Mouse (Mus musculus): Measurements from ENCODE around the gene Sox5. TPM values are rescaled to one million over a fixed set of nuclear protein-coding genes. Genes with fewer than 3 reads are reported as not detected.
A peak's percentile ranks its signal among the peaks of the same experiment; 100 is the strongest.

The Sox5 gene
- polyA plus RNA-seq, 1 experiment from 2014 or later: 61.5 TPM

GRCm38 (mm10) chr6:144814931-144815364, 33.2 kb upstream of the Sox5 start:
- 4% methylated on average over 6 of the region's 6 CpGs for WGBS
- Histone ChIP-seq H3K36me3 (ENCODE audit: control insufficient read depth, insufficient read depth, low read length) (no peaks in the 10 kb centered on the region), H3K9ac (ENCODE audit: low read length) (no peak overlapping the region), H3K27ac (ENCODE audit: low read depth, low read length) (no peak overlapping the region), H3K4me3 (ENCODE audit: low read depth, low read length) (no peak overlapping the region), H3K27me3 (ENCODE audit: control insufficient read depth, insufficient read depth, low read length) (no peaks in the 10 kb centered on the region), H3K9me3 (ENCODE audit: control insufficient read depth, low read length) (no peaks in the 10 kb centered on the region), H3K4me2 (ENCODE audit: low read depth, low read length, severe bottlenecking) (no peak overlapping the region), H3K4me1 (replicated peaks; ENCODE audit: control insufficient read depth, insufficient read depth, low read length) (no peaks in the 10 kb centered on the region)
- DNase-seq (ENCODE audit: low spot score) (peak; percentile 61), ATAC-seq (replicated peaks; ENCODE audit: low FRiP score) (peak; percentile 66; the same call in 1 of the 2 replicates)

- no peak for ATAC-seq (replicated peaks; ENCODE audit: low FRiP score)
- 91% methylated on average over 5 of the region's 5 CpGs for WGBS
Measured at GRCm38 (mm10) chr6:144804321-144804720, 22.5 kb upstream of the Sox5 start.

GRCm38 (mm10) chr6:144803063-144803462, 21.3 kb upstream of the Sox5 start:
- Histone ChIP-seq H3K27ac (ENCODE audit: low read depth, low read length) (no peak overlapping the region), H3K9ac (ENCODE audit: low read length) (no peak overlapping the region), H3K36me3 (ENCODE audit: control insufficient read depth, insufficient read depth, low read length) (no peaks in the 10 kb centered on the region), H3K4me1 (replicated peaks; ENCODE audit: control insufficient read depth, insufficient read depth, low read length) (no peaks in the 10 kb centered on the region), H3K27me3 (ENCODE audit: control insufficient read depth, insufficient read depth, low read length) (no peaks in the 10 kb centered on the region), H3K4me3 (ENCODE audit: low read depth, low read length) (no peak overlapping the region), H3K4me2 (ENCODE audit: low read depth, low read length, severe bottlenecking) (no peak overlapping the region), H3K9me3 (ENCODE audit: control insufficient read depth, low read length) (no peaks in the 10 kb centered on the region; the same call in 1 of the 2 replicates)
- 89% methylated on average over 1 of the region's 1 CpGs for WGBS
- ATAC-seq (replicated peaks; ENCODE audit: low FRiP score): no peak
- DNase-seq (ENCODE audit: low spot score): no peak

More at GRCm38 (mm10) chr6:144804321-144804720, 22.5 kb upstream of the Sox5 start:
- Histone ChIP-seq H3K27ac (ENCODE audit: low read depth, low read length) (no peak overlapping the region), H3K4me3 (ENCODE audit: low read depth, low read length) (no peak overlapping the region), H3K36me3 (ENCODE audit: control insufficient read depth, insufficient read depth, low read length) (no peaks in the 10 kb centered on the region), H3K4me1 (replicated peaks; ENCODE audit: control insufficient read depth, insufficient read depth, low read length) (no peaks in the 10 kb centered on the region), H3K4me2 (ENCODE audit: low read depth, low read length, severe bottlenecking) (no peak overlapping the region), H3K9me3 (ENCODE audit: control insufficient read depth, low read length) (no peaks in the 10 kb centered on the region; the same call in 1 of the 2 replicates), H3K9ac (ENCODE audit: low read length) (no peak overlapping the region), H3K27me3 (ENCODE audit: control insufficient read depth, insufficient read depth, low read length) (no peaks in the 10 kb centered on the region)
- no peak for DNase-seq (ENCODE audit: low spot score)

GRCm38 (mm10) chr6:144794356-144794755, 12.6 kb upstream of the Sox5 start:
- Histone ChIP-seq H3K4me1 (replicated peaks; ENCODE audit: control insufficient read depth, insufficient read depth, low read length) (no peaks in the 10 kb centered on the region), H3K9ac (ENCODE audit: low read length) (no peak overlapping the region), H3K27me3 (ENCODE audit: control insufficient read depth, insufficient read depth, low read length) (no peaks in the 10 kb centered on the region), H3K4me3 (ENCODE audit: low read depth, low read length) (no peak overlapping the region), H3K4me2 (ENCODE audit: low read depth, low read length, severe bottlenecking) (no peak overlapping the region), H3K36me3 (ENCODE audit: control insufficient read depth, insufficient read depth, low read length) (no peaks in the 10 kb centered on the region), H3K27ac (ENCODE audit: low read depth, low read length) (no peak overlapping the region), H3K9me3 (ENCODE audit: control insufficient read depth, low read length) (no peaks in the 10 kb centered on the region)
- WGBS: 73% methylated on average over 3 of the region's 3 CpGs
- DNase-seq (ENCODE audit: low spot score): no peak
- ATAC-seq (replicated peaks; ENCODE audit: low FRiP score): no peak

- DNase-seq (ENCODE audit: low spot score) (no peak), ATAC-seq (replicated peaks; ENCODE audit: low FRiP score) (no peak)
- H3K4me1 ChIP-seq (replicated peaks; ENCODE audit: control insufficient read depth, insufficient read depth, low read length): no peaks in the 10 kb centered on the region
- H3K9ac ChIP-seq (ENCODE audit: low read length): no peak overlapping the region
- H3K36me3 ChIP-seq (ENCODE audit: control insufficient read depth, insufficient read depth, low read length): no peaks in the 10 kb centered on the region
- no peaks in the 10 kb centered on the region for H3K27me3 ChIP-seq (ENCODE audit: control insufficient read depth, insufficient read depth, low read length)
- H3K9me3 ChIP-seq (ENCODE audit: control insufficient read depth, low read length): no peaks in the 10 kb centered on the region
- WGBS: 84% methylated on average over 8 of the region's 8 CpGs
- no peak overlapping the region for H3K4me3 ChIP-seq (ENCODE audit: low read depth, low read length)
- H3K4me2 ChIP-seq (ENCODE audit: low read depth, low read length, severe bottlenecking): no peak overlapping the region
- H3K27ac ChIP-seq (ENCODE audit: low read depth, low read length): no peak overlapping the region
Measured at GRCm38 (mm10) chr6:144792871-144793270, 11.1 kb upstream of the Sox5 start.

GRCm38 (mm10) chr6:144783295-144783694, 1.5 kb upstream of the Sox5 start:
- DNase-seq (ENCODE audit: low spot score): no peak
- Histone ChIP-seq H3K27me3 (ENCODE audit: control insufficient read depth, insufficient read depth, low read length) (peaks cover 2% of the 10 kb centered on the region; the same call in 1 of the 2 replicates), H3K27ac (ENCODE audit: low read depth, low read length) (no peak overlapping the region)

GRCm38 (mm10) chr6:144782866-144783265, 1.1 kb upstream of the Sox5 start:
- Histone ChIP-seq H3K27ac (ENCODE audit: low read depth, low read length) (no peak overlapping the region), H3K27me3 (ENCODE audit: control insufficient read depth, insufficient read depth, low read length) (peaks cover 2% of the 10 kb centered on the region; the same call in 1 of the 2 replicates), H3K4me2 (ENCODE audit: low read depth, low read length, severe bottlenecking) (peak overlapping the region; percentile 96), H3K4me1 (replicated peaks; ENCODE audit: control insufficient read depth, insufficient read depth, low read length) (peaks cover 4% of the 10 kb centered on the region), H3K36me3 (ENCODE audit: control insufficient read depth, insufficient read depth, low read length) (no peaks in the 10 kb centered on the region), H3K4me3 (ENCODE audit: low read depth, low read length) (peak overlapping the region; percentile 76), H3K9ac (ENCODE audit: low read length) (peak overlapping the region; percentile 73), H3K9me3 (ENCODE audit: control insufficient read depth, low read length) (no peaks in the 10 kb centered on the region)
- WGBS: 5% methylated on average over 12 of the region's 12 CpGs
- no peak for DNase-seq (ENCODE audit: low spot score)
- ATAC-seq (replicated peaks; ENCODE audit: low FRiP score): no peak

More at GRCm38 (mm10) chr6:144783295-144783694, 1.5 kb upstream of the Sox5 start:
- Histone ChIP-seq H3K36me3 (ENCODE audit: control insufficient read depth, insufficient read depth, low read length) (no peaks in the 10 kb centered on the region), H3K4me3 (ENCODE audit: low read depth, low read length) (no peak overlapping the region), H3K9ac (ENCODE audit: low read length) (no peak overlapping the region), H3K9me3 (ENCODE audit: control insufficient read depth, low read length) (no peaks in the 10 kb centered on the region), H3K4me1 (replicated peaks; ENCODE audit: control insufficient read depth, insufficient read depth, low read length) (peaks cover 4% of the 10 kb centered on the region), H3K4me2 (ENCODE audit: low read depth, low read length, severe bottlenecking) (0 out of 2 replicates have a peak overlapping the region, but pooled peaks have one; percentile 96)
- no peak for ATAC-seq (replicated peaks; ENCODE audit: low FRiP score)

- Histone ChIP-seq H3K36me3 (ENCODE audit: control insufficient read depth, insufficient read depth, low read length) (no peaks in the 10 kb centered on the region), H3K9me3 (ENCODE audit: control insufficient read depth, low read length) (no peaks in the 10 kb centered on the region), H3K4me1 (replicated peaks; ENCODE audit: control insufficient read depth, insufficient read depth, low read length) (peaks cover 4% of the 10 kb centered on the region), H3K27ac (ENCODE audit: low read depth, low read length) (no peak overlapping the region), H3K4me3 (ENCODE audit: low read depth, low read length) (peak overlapping the region; percentile 76), H3K9ac (ENCODE audit: low read length) (peak overlapping the region; percentile 73), H3K4me2 (ENCODE audit: low read depth, low read length, severe bottlenecking) (peak overlapping the region; percentile 96), H3K27me3 (ENCODE audit: control insufficient read depth, insufficient read depth, low read length) (peaks cover 2% of the 10 kb centered on the region; the same call in 1 of the 2 replicates)
- peak; percentile 58 for ATAC-seq (replicated peaks; ENCODE audit: low FRiP score)
- under 1% methylated on average over 50 of the region's 55 CpGs for WGBS
- DNase-seq (ENCODE audit: low spot score): peak; percentile 59
Measured at GRCm38 (mm10) chr6:144782031-144782857, 467 bp upstream of the Sox5 start.

All from forebrain, embryonic 11.5 days (tissue).